Mouse (Mus musculus) MEL (cell line): ENCODE measurements around the gene Mrpl38. TPM values are rescaled to one million over a fixed set of nuclear protein-coding genes. Genes with fewer than 3 reads are reported as not detected.

Source experiments
- DNase-seq: peaks from one replicate; pipeline ENCODE4 v3.0.0; 2011; ENCODE audit warnings: low read depth, low spot score
- H3K27ac ChIP-seq: 2 replicates; pipeline ENCODE4 v1.5.1; 2012; ENCODE audit warnings: low read depth, mild to moderate bottlenecking, control low read depth, low read length, moderate library complexity; ENCODE audit not compliant: control insufficient read depth
- H3K27me3 ChIP-seq, 2 experiments: fragments of 150-350 bp in 1 of 2; sonication (generic) in 1 of 2; 2 replicates each; pipeline ENCODE4 v1.6.1; 2012; ENCODE audit warnings: low read length in 2 of 2, mild to moderate bottlenecking in 2 of 2, improper control_type of control experiment in 1 of 2, moderate library complexity in 1 of 2; ENCODE audit not compliant: insufficient read depth in 2 of 2, control insufficient read depth in 1 of 2
- H3K36me3 ChIP-seq, 2 experiments: 2 replicates each; pipeline ENCODE4 v1.6.1; 2012 to 2014; ENCODE audit warnings: low read length in 2 of 2, improper control_type of control experiment in 1 of 2, inconsistent platforms in 1 of 2, mild to moderate bottlenecking in 1 of 2; ENCODE audit not compliant: insufficient read depth in 2 of 2, control insufficient read depth in 1 of 2
- H3K4me1 ChIP-seq, 2 experiments: fragments of 150-350 bp in 1 of 2; sonication (generic) in 1 of 2; 2 replicates each; pipeline ENCODE4 v1.6.1; 2012; ENCODE audit warnings: low read length in 2 of 2, improper control_type of control experiment in 1 of 2, mild to moderate bottlenecking in 1 of 2; ENCODE audit not compliant: insufficient read depth in 2 of 2, control insufficient read depth in 1 of 2
- H3K4me3 ChIP-seq, 2 experiments: fragments of 150-350 bp in 1 of 2; sonication (generic) in 1 of 2; 2 replicates each; pipeline ENCODE4 v1.5.1; 2012; ENCODE audit warnings: low read depth in 2 of 2, low read length in 2 of 2, mild to moderate bottlenecking in 2 of 2, moderate library complexity in 2 of 2, control low read depth in 1 of 2, improper control_type of control experiment in 1 of 2; ENCODE audit not compliant: control insufficient read depth in 1 of 2, insufficient read depth in 1 of 2
- H3K79me2 ChIP-seq: 2 replicates; pipeline ENCODE4 v1.6.1; 2012; ENCODE audit warnings: mild to moderate bottlenecking, low read length, moderate library complexity; ENCODE audit not compliant: control insufficient read depth, poor library complexity, insufficient read depth
- H3K9ac ChIP-seq: 2 replicates; pipeline ENCODE4 v1.6.1; 2012; ENCODE audit warnings: low read depth, mild to moderate bottlenecking, control low read depth, low read length, moderate library complexity; ENCODE audit not compliant: control insufficient read depth, poor library complexity, severe bottlenecking
- H3K9me3 ChIP-seq: fragments of 150-350 bp; sonication (generic); replicated peaks from 2 replicates; pipeline ENCODE4 v1.6.1; 2012; ENCODE audit warnings: mild to moderate bottlenecking, low read length, improper control_type of control experiment, moderate library complexity; ENCODE audit not compliant: insufficient read depth
- BHLHE40 ChIP-seq: IDR thresholded peaks from 2 replicates; pipeline ENCODE4 v1.6.1; 2012; ENCODE audit warnings: low read depth, mild to moderate bottlenecking, inconsistent platforms, low read length, improper control_type of control experiment, borderline replicate concordance
- CHD1 ChIP-seq: IDR thresholded peaks from 2 replicates; pipeline ENCODE4 v1.6.1; 2012; ENCODE audit warnings: low read depth, mild to moderate bottlenecking, inconsistent platforms, low read length, improper control_type of control experiment
- EP300 ChIP-seq, 2 experiments: IDR thresholded peaks; 2 replicates each; pipeline ENCODE4 v1.6.1; 2011; ENCODE audit warnings: improper control_type of control experiment in 2 of 2, low read length in 2 of 2, low read depth in 1 of 2, mild to moderate bottlenecking in 1 of 2
- GABPA ChIP-seq: IDR thresholded peaks from 2 replicates; pipeline ENCODE4 v1.6.1; 2012; ENCODE audit warnings: low read depth, mild to moderate bottlenecking, inconsistent platforms, low read length, improper control_type of control experiment, moderate library complexity
- GATA1 ChIP-seq: IDR thresholded peaks from 2 replicates; pipeline ENCODE4 v1.6.1; 2011; ENCODE audit warnings: low read depth, low read length, improper control_type of control experiment
- HCFC1 ChIP-seq: IDR thresholded peaks from 2 replicates; pipeline ENCODE4 v1.6.1; 2012; ENCODE audit warnings: low read depth, mild to moderate bottlenecking, inconsistent platforms, low read length, improper control_type of control experiment, moderate library complexity
- JUND ChIP-seq: IDR thresholded peaks from 2 replicates; pipeline ENCODE4 v1.6.1; 2011; ENCODE audit warnings: low read depth, mild to moderate bottlenecking, improper control_type of control experiment, low read length
- KAT2A ChIP-seq: conservative IDR thresholded peaks from 2 replicates; pipeline ENCODE4 v1.6.1; 2012; ENCODE audit warnings: low read depth, low read length, improper control_type of control experiment, inconsistent platforms
- MAFK ChIP-seq: IDR thresholded peaks from 2 replicates; pipeline ENCODE4 v1.6.1; 2011; ENCODE audit warnings: low read depth, mild to moderate bottlenecking, low read length, improper control_type of control experiment, borderline replicate concordance
- MAX ChIP-seq: IDR thresholded peaks from 2 replicates; pipeline ENCODE4 v1.6.1; 2011; ENCODE audit warnings: low read length, improper control_type of control experiment
- MAZ ChIP-seq: IDR thresholded peaks from 2 replicates; pipeline ENCODE4 v1.6.1; 2012; ENCODE audit warnings: low read depth, mild to moderate bottlenecking, inconsistent platforms, low read length, improper control_type of control experiment
- MXI1 ChIP-seq: IDR thresholded peaks from 2 replicates; pipeline ENCODE4 v1.6.1; 2011; ENCODE audit warnings: mild to moderate bottlenecking, low read depth, low read length, improper control_type of control experiment
- MYC ChIP-seq: IDR thresholded peaks from 2 replicates; pipeline ENCODE4 v1.6.1; 2011; ENCODE audit warnings: low read depth, mild to moderate bottlenecking, low read length, improper control_type of control experiment, moderate library complexity
- NRF1 ChIP-seq: IDR thresholded peaks from 2 replicates; pipeline ENCODE4 v1.6.1; 2014; ENCODE audit warnings: low read depth, mild to moderate bottlenecking, inconsistent platforms, low read length, improper control_type of control experiment, moderate library complexity; ENCODE audit not compliant: poor library complexity, insufficient read depth, severe bottlenecking
- POLR2AphosphoS2 ChIP-seq: IDR thresholded peaks from 2 replicates; pipeline ENCODE4 v1.6.1; 2011; ENCODE audit warnings: low read length, improper control_type of control experiment
- RAD21 ChIP-seq: IDR thresholded peaks from 2 replicates; pipeline ENCODE4 v1.6.1; 2011; ENCODE audit warnings: mild to moderate bottlenecking, low read depth, low read length, improper control_type of control experiment
- SIN3A ChIP-seq: IDR thresholded peaks from 2 replicates; pipeline ENCODE4 v1.6.1; 2012; ENCODE audit warnings: low read length, improper control_type of control experiment, inconsistent platforms
- TAL1 ChIP-seq: IDR thresholded peaks from 2 replicates; pipeline ENCODE4 v1.6.1; 2012; ENCODE audit warnings: mild to moderate bottlenecking, inconsistent platforms, low read length, moderate library complexity, mixed read lengths
- TBP ChIP-seq: IDR thresholded peaks from 2 replicates; pipeline ENCODE4 v1.8.0; 2011; ENCODE audit warnings: low read depth, low read length, improper control_type of control experiment
- TCF12 ChIP-seq: IDR thresholded peaks from 2 replicates; pipeline ENCODE4 v1.6.1; 2014; ENCODE audit warnings: low read depth, mild to moderate bottlenecking, inconsistent platforms, low read length, improper control_type of control experiment, moderate library complexity
- USF2 ChIP-seq, 2 experiments: IDR thresholded peaks; 2 replicates each; pipeline ENCODE4 v1.6.1; 2011 to 2012; ENCODE audit warnings: improper control_type of control experiment in 2 of 2, low read length in 2 of 2, borderline replicate concordance in 1 of 2, inconsistent platforms in 1 of 2, low read depth in 1 of 2, mild to moderate bottlenecking in 1 of 2; ENCODE audit not compliant: insufficient read depth in 1 of 2
- polyA plus RNA-seq, 2 experiments: library from polyadenylated mRNA; stranded (reverse) in 1 of 2; unstranded in 1 of 2; fragments of >175 nt in 1 of 2; fragments of >200 nt in 1 of 2; gene quantifications; 2 replicates each; pipeline versions ENCODE4 v1.2.1 to v1.2.4; 2012; ENCODE audit warnings: low replicate concordance in 2 of 2, low read depth in 1 of 2; ENCODE audit not compliant: insufficient read length in 2 of 2, insufficient read depth in 1 of 2, missing spikeins in 1 of 2
- total RNA-seq: library from RNA; depleted of rRNA; stranded (reverse); fragments of 300-350 nt; gene quantifications from 2 replicates; pipeline ENCODE4 v1.2.3, GENCODE M21; 2012

Gene Mrpl38
- total and polyA plus RNA-seq, 3 experiments, result 105 to 157 TPM; not detected in 1

GRCm38 (mm10) chr11:116185836-116186235 is 47.2 kb upstream of the Mrpl38 start:
- H3K4me1 ChIP-seq, result no peaks in the 10 kb centered on the region
- TF ChIP-seq MAX (no peak), NRF1 (no peak), GATA1 (no peak), GABPA (no peak), TBP (no peak)
- peaks cover 0 to 8% of the 10 kb centered on the region in 2 experiments; a peak in 2 of 4 replicates for H3K36me3 ChIP-seq

DNA sequence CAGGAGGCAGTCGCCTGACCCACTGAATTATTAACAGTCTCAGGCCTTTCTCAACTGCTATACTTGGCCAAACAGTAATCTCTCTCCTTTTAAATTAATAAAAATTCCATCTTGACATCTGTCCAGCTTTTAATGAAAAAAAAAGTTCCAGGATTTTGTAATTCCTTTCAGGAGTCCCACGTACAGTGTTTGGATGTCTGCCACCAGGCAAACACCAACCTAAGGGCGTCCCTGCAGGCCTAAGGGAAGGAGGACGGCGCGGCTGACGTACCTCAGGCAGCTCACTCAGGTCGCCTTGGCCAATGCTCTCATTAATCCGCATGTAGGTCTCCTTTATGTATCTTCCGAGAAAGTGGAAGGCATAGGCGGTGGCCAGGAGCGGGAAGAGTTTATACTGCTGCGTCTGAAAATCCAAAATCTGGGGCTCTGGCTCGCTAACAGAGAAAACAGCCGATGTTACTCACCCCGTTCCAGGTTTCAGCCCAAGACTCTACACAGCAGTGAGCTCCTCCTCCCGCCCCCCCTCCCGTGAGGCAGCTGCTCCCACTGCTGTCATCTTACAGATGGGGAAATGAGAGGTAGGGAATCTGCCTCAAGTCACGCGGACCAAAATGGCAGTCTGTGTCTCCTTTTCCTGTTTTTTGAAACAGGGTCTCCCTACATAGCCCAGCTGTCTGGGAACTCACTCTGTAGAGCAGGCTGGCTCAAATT is 39.9 kb upstream of the Mrpl38 start:
- H3K36me3 ChIP-seq, result peaks cover 0 to 8% of the 10 kb centered on the region in 2 experiments; a peak in 2 of 4 replicates
- H3K4me3 ChIP-seq, result no peak overlapping the region
- no peak overlapping the region for H3K9ac ChIP-seq
- DNase-seq, result no peak
- no peaks in the 10 kb centered on the region for H3K9me3 ChIP-seq
- no peaks in the 10 kb centered on the region for H3K79me2 ChIP-seq
- TF ChIP-seq JUND, result no peak
- TF ChIP-seq POLR2AphosphoS2, result no peak
- no peak for TF ChIP-seq TCF12
- TF ChIP-seq MXI1, result no peak
- TF ChIP-seq MAZ, result no peak
- TF ChIP-seq GATA1, result no peak
- no peak for TF ChIP-seq KAT2A
- no peak for TF ChIP-seq MYC
- TF ChIP-seq HCFC1, result no peak
- TF ChIP-seq TAL1, result no peak
- TF ChIP-seq USF2 (IDR thresholded peaks at IDR 0.05; ENCODE audit: borderline replicate concordance in 1 of 2, insufficient read depth in 1 of 2, low read depth in 1 of 2, low read length in 2 of 2), result no peak
- TF ChIP-seq MAFK, result no peak
- no peak for TF ChIP-seq NRF1
- TF ChIP-seq EP300 (IDR thresholded peaks at IDR 0.05; ENCODE audit: low read depth in 1 of 2, low read length in 2 of 2), result no peak
- TF ChIP-seq BHLHE40, result no peak
- TF ChIP-seq CHD1, result no peak
- TF ChIP-seq RAD21, result no peak
- TF ChIP-seq SIN3A, result no peak
- H3K4me1 ChIP-seq, result no peaks in the 10 kb centered on the region
- no peak overlapping the region for H3K27ac ChIP-seq
- no peaks in the 10 kb centered on the region for H3K27me3 ChIP-seq

More at GRCm38 (mm10) chr11:116185836-116186235, 47.2 kb upstream of the Mrpl38 start:
- H3K27ac ChIP-seq, result no peak overlapping the region
- DNase-seq, result no peak
- H3K27me3 ChIP-seq, result no peaks in the 10 kb centered on the region
- H3K79me2 ChIP-seq, result no peaks in the 10 kb centered on the region
- no peak overlapping the region for H3K4me3 ChIP-seq
- H3K9ac ChIP-seq, result no peak overlapping the region
- H3K9me3 ChIP-seq, result no peaks in the 10 kb centered on the region
